Mouse (Mus musculus) E14TG2a.4 (cell line): ENCODE results near the gene Stk32b.

Experiments used
- H3K27me3 ChIP-seq: 2 replicates; pipeline ENCODE4 v1.6.1; 2014; ENCODE audit warnings: low read length, control low read depth; ENCODE audit not compliant: insufficient read depth
- H3K36me3 ChIP-seq: 2 replicates; pipeline ENCODE4 v1.6.1; 2014; ENCODE audit warnings: low read length, control low read depth; ENCODE audit not compliant: insufficient read depth
- H3K4me1 ChIP-seq: replicated peaks from 2 replicates; pipeline ENCODE4 v1.6.1; 2014; ENCODE audit warnings: low read depth, low read length, control low read depth
- H3K4me3 ChIP-seq: replicated peaks from 2 replicates; pipeline ENCODE4 v1.5.1; 2014; ENCODE audit warnings: mild to moderate bottlenecking, low read length
- H3K9me3 ChIP-seq: 2 replicates; pipeline ENCODE4 v1.6.1; 2014; ENCODE audit warnings: low read length, control low read depth
- CTCF ChIP-seq: conservative IDR thresholded peaks from 2 replicates; pipeline ENCODE4 v1.5.1; 2014; ENCODE audit warnings: low read length
- NANOG ChIP-seq: IDR thresholded peaks from 2 replicates; pipeline ENCODE4 v1.6.1; 2014; ENCODE audit warnings: borderline replicate concordance, low read length, mixed read lengths
- POU5F1 ChIP-seq: IDR thresholded peaks from 2 replicates; pipeline ENCODE4 v1.6.1; 2014; ENCODE audit warnings: low read length, borderline replicate concordance

The Stk32b gene

DNA sequence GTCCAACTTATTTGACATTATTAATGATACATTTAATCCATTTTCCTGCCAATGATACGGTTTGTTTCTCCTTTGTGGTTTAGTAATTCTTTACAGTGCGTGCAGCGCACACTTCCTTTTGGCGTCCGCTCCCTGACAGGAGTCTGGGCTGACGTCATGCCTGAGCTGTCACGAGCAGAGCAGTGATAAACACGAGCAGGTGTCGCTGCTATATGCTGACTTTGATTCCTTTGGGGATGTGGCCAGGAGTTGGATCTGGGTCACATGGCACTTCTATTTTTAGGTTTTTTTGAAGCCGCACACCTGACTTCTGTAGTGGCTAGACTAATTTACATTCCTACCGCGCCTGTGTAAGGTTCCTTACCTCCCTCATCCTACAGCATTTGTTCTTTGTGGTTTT, 17.2 kb downstream of the Stk32b start:
- Histone ChIP-seq H3K4me3 (no peak overlapping the region), H3K4me1 (no peaks in the 10 kb centered on the region; the same call in none of the 2 replicates), H3K9me3 (peaks cover 32% of the 10 kb centered on the region), H3K27me3 (no peaks in the 10 kb centered on the region), H3K36me3 (no peaks in the 10 kb centered on the region)
- TF ChIP-seq CTCF: no peak
- no peak for TF ChIP-seq POU5F1
- TF ChIP-seq NANOG: no peak

GRCm38 (mm10) chr5:37697286-37697685, 19.7 kb downstream of the Stk32b start:
- TF ChIP-seq POU5F1: no peak
- no peak for TF ChIP-seq CTCF
- TF ChIP-seq NANOG: no peak
- Histone ChIP-seq H3K36me3 (no peaks in the 10 kb centered on the region), H3K4me3 (no peak overlapping the region), H3K27me3 (no peaks in the 10 kb centered on the region), H3K9me3 (peaks cover 44% of the 10 kb centered on the region), H3K4me1 (no peaks in the 10 kb centered on the region; the same call in none of the 2 replicates)

DNA sequence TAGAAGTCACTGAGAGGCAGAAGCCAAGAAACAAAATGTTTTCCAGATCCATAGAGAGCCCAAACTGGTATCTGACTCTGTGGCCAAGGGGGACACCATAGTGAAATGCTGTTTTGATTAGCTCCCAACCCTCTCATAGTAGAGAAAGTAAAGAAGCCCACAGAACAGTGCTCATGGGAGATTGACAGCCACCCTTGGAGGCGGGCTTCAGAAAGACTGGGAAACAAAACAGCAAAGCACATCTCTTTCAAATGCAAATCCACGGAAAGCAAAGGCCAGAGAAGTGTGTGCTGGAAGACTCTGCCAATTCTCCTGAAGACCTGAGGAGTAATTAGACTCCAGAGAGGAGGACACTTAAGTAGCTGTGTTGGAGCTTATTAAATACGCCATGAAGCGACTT, 21.2 kb downstream of the Stk32b start:
- Histone ChIP-seq H3K36me3 (no peaks in the 10 kb centered on the region), H3K9me3 (peaks cover 59% of the 10 kb centered on the region), H3K27me3 (no peaks in the 10 kb centered on the region), H3K4me3 (no peak overlapping the region), H3K4me1 (no peaks in the 10 kb centered on the region; the same call in none of the 2 replicates)
- TF ChIP-seq POU5F1 (no peak), NANOG (no peak), CTCF (no peak)

- no peak for TF ChIP-seq NANOG
- TF ChIP-seq POU5F1: no peak
- no peak for TF ChIP-seq CTCF
- Histone ChIP-seq H3K9me3 (peaks cover 42% of the 10 kb centered on the region), H3K4me3 (no peak overlapping the region), H3K4me1 (no peaks in the 10 kb centered on the region; the same call in none of the 2 replicates), H3K36me3 (no peaks in the 10 kb centered on the region), H3K27me3 (no peaks in the 10 kb centered on the region)
These were observed 24.2 kb downstream of the Stk32b start for GRCm38 (mm10) chr5:37692759-37693158.

DNA sequence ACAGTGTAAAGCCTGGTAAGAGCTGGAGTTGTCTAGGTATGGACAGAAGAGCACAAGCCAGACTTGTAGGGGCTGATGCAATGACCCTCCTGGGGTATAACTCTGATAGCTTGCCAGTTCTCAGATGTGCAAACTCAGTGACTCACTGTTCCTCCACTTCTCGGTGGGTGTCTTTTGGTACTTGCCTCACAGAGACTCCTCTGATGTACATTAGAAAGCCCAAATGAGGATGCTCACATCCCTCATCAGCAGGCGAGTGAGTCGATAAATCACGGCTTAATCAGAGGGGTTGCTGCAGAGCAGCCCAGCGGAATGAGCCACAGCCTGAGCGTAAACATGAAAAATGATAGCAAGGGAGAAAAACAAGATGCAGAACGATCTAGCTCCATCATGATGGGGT, 46.2 kb downstream of the Stk32b start:
- no peak for TF ChIP-seq POU5F1
- TF ChIP-seq CTCF: no peak
- TF ChIP-seq NANOG: no peak
- Histone ChIP-seq H3K4me1 (no peaks in the 10 kb centered on the region), H3K27me3 (no peaks in the 10 kb centered on the region), H3K36me3 (no peaks in the 10 kb centered on the region), H3K4me3 (no peak overlapping the region), H3K9me3 (peaks cover 17% of the 10 kb centered on the region)

- peaks cover 16% of the 10 kb centered on the region for H3K9me3 ChIP-seq
- H3K27me3 ChIP-seq: no peaks in the 10 kb centered on the region
- H3K36me3 ChIP-seq: no peaks in the 10 kb centered on the region
- no peaks in the 10 kb centered on the region for H3K4me1 ChIP-seq
- no peak overlapping the region for H3K4me3 ChIP-seq
- TF ChIP-seq NANOG: no peak
- TF ChIP-seq POU5F1: no peak
- no peak for TF ChIP-seq CTCF
These were observed 52.0 kb downstream of the Stk32b start for GRCm38 (mm10) chr5:37664962-37665361.

DNA sequence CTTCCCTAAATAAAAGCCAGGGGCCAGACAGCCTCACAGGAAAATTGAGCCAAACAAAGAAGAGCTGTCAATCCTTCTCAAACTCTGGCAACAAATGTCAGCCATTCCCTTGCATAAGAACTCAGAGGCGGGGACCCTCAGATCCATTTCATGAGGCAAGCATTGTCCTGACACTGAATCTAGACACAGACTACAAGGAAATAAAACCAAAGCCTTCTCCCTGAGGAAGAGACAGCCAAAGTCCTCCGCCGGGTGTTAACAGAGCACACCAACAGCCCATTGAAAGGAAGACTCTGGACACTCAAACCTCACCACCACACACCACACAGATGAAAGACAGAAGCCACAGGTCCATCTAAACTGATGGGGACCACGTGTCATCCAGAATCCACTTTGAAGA, 57.8 kb downstream of the Stk32b start:
- no peak overlapping the region for H3K4me3 ChIP-seq

DNA sequence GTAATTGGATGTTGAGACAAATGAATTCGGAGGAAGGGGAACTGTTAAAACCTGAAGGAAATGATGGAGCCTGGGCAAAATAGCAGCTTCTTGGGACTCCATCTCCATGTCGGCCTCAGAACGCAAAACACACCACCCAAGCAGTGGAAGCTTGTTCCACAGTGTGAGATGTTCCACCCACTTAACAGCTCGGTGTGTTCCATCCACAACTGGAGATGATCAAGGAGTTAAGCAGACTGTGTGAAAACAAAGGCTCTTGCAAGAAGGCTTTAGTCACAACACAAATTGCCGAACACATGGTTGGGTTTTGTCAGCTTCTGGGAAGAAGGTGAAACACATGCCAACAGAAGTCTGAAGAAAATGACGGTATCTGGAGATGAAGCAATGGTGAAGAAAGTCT, 59.2 kb downstream of the Stk32b start:
- Histone ChIP-seq H3K27me3 (no peaks in the 10 kb centered on the region), H3K4me3 (no peak overlapping the region), H3K36me3 (no peaks in the 10 kb centered on the region), H3K9me3 (no peaks in the 10 kb centered on the region), H3K4me1 (no peaks in the 10 kb centered on the region)
- no peak for TF ChIP-seq CTCF
- no peak for TF ChIP-seq NANOG
- TF ChIP-seq POU5F1: no peak

More for the DNA sequence above, 57.8 kb downstream of the Stk32b start:
- Histone ChIP-seq H3K4me1 (no peaks in the 10 kb centered on the region), H3K36me3 (no peaks in the 10 kb centered on the region), H3K27me3 (no peaks in the 10 kb centered on the region), H3K9me3 (no peaks in the 10 kb centered on the region)
- TF ChIP-seq CTCF: no peak
- TF ChIP-seq NANOG: no peak
- TF ChIP-seq POU5F1: no peak

GRCm38 (mm10) chr5:37655208-37655607, 61.8 kb downstream of the Stk32b start:
- TF ChIP-seq NANOG (no peak), CTCF (no peak), POU5F1 (no peak)
- Histone ChIP-seq H3K36me3 (no peaks in the 10 kb centered on the region), H3K4me1 (no peaks in the 10 kb centered on the region), H3K27me3 (no peaks in the 10 kb centered on the region), H3K9me3 (no peaks in the 10 kb centered on the region), H3K4me3 (no peak overlapping the region)
